Mouse (Mus musculus) midbrain, embryonic 10.5 days (tissue): ENCODE data around the gene Eci2. TPM values are rescaled to one million over a fixed set of nuclear protein-coding genes. Genes with fewer than 3 reads are reported as not detected.
"Not testable (repeated sequence)": the region's sequence is repeated elsewhere in the genome, so short reads cannot be mapped to it uniquely, and the experiment has no call there.

Experiments
- DNase-seq: peaks from one replicate; pipeline ENCODE4 v3.0.0-alpha.2; 2017; ENCODE audit warnings: low spot score
- H3K27ac ChIP-seq: fragments of 300-500 bp; sonication (generic); replicated peaks from 2 replicates; pipeline ENCODE4 v1.5.1; 2016; ENCODE audit warnings: mild to moderate bottlenecking
- H3K27me3 ChIP-seq: fragments of 300-500 bp; sonication (generic); 2 replicates; pipeline ENCODE4 v1.6.1; 2016; ENCODE audit warnings: low read depth, mild to moderate bottlenecking; ENCODE audit not compliant: poor library complexity, severe bottlenecking
- H3K36me3 ChIP-seq: fragments of 300-500 bp; sonication (generic); 2 replicates; pipeline ENCODE4 v1.6.1; 2016; ENCODE audit warnings: mild to moderate bottlenecking, moderate library complexity
- H3K4me1 ChIP-seq: fragments of 300-500 bp; sonication (generic); 2 replicates; pipeline ENCODE4 v1.6.1; 2016
- H3K4me3 ChIP-seq: fragments of 300-500 bp; sonication (generic); 2 replicates; pipeline ENCODE4 v1.5.1; 2016; ENCODE audit warnings: mild to moderate bottlenecking, moderate library complexity
- H3K9me3 ChIP-seq: fragments of 300-500 bp; sonication (generic); replicated peaks from 2 replicates; pipeline ENCODE4 v1.6.1; 2016; ENCODE audit warnings: mild to moderate bottlenecking
- WGBS: fragments of 180-500 bp; shearing (Covaris S2); methylation state at CpG from one replicate; pipeline ENCODE4 v1.1.7; 2016; 5-methylcytosine and 5-hydroxymethylcytosine counted together
- polyA plus RNA-seq: library from polyadenylated mRNA; unstranded; fragments of >200 nt; fragmentation: Nextera tagmentation; extraction: Ambion mirVana; gene quantifications from 2 replicates; pipeline ENCODE4 v1.2.1, GENCODE M21; 2016

The Eci2 gene
- polyA plus RNA-seq, 1 experiment from 2014 or later = 91.8 TPM

DNA sequence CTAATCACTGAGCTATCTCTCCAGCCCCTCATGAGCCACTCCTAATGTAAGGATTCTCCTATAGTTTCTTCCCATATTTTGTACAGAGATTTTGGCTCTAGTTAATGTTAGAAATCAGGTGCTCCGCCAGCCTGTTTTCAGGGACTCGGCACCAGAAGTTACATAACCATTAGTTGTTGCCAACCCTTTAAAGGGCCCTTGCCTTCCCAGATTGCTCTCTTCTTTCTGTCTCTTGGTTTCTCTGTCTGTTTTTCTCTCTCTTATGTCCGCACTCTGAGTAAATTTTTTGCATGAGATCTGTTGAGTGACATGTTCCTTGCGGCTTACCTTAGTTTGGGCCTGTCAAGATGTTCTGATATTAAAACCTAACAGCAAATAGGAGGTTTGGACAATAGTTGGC is 50.8 kb downstream of the Eci2 start:
- H3K9me3 ChIP-seq = no peaks in the 10 kb centered on the region
- H3K4me1 ChIP-seq = no peaks in the 10 kb centered on the region
- WGBS = 92% methylated on average over 4 of the region's 4 CpGs
- no peaks in the 10 kb centered on the region for H3K27me3 ChIP-seq
- H3K36me3 ChIP-seq = peaks cover 47% of the 10 kb centered on the region
- DNase-seq = no peak
- no peak overlapping the region for H3K27ac ChIP-seq
- H3K4me3 ChIP-seq = no peak overlapping the region

DNA sequence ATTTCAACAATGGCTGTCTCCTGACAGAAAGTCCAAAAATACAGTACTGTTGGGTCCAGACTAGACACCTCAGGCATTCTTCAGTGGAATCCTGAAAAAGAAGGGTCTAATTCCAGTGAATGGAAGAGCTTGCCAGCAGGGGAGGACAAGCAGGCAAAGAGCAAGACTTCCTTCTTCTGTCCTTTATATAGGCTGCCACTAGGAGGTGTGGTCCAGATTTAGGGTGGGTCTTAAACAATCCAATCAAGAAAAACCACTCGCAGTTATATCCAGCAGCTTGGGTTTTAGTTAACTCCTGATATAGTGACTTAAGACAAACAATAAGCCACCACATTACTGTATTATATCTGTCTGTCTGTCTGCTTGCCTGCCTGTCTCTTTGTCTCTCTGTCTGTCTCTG is 53.1 kb downstream of the Eci2 start:
- Histone ChIP-seq H3K36me3 (peaks cover 25% of the 10 kb centered on the region), H3K9me3 (no peaks in the 10 kb centered on the region), H3K4me1 (no peaks in the 10 kb centered on the region), H3K27ac (no peak overlapping the region), H3K4me3 (no peak overlapping the region), H3K27me3 (no peaks in the 10 kb centered on the region)
- 77% methylated on average over 1 of the region's 1 CpGs for WGBS
- DNase-seq = no peak

DNA sequence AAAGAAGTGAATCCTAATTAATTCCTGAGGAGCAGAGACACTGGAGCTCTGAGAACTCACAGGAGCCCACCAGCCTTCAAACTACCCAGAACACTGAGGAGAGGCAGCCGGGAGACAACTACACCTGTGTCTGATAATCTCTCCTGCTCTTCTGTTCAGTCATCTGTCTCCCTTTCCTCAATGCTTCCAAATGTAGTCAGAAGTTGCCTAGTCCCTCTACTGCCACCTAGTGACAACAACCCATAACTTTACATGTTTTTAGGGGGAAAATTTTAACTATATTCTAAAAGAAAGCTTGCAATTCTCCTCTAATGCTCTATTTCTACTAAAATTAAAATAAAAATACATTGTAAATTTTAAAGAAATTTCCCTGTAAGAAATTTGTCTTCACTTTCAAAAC is 53.7 kb downstream of the Eci2 start:
- H3K27ac ChIP-seq = no peak overlapping the region
- WGBS = 42% methylated on average over 1 of the region's 1 CpGs
- H3K27me3 ChIP-seq = no peaks in the 10 kb centered on the region
- H3K9me3 ChIP-seq = no peaks in the 10 kb centered on the region
- peaks cover 19% of the 10 kb centered on the region for H3K36me3 ChIP-seq
- no peaks in the 10 kb centered on the region for H3K4me1 ChIP-seq
- no peak for DNase-seq
- no peak overlapping the region for H3K4me3 ChIP-seq

DNA sequence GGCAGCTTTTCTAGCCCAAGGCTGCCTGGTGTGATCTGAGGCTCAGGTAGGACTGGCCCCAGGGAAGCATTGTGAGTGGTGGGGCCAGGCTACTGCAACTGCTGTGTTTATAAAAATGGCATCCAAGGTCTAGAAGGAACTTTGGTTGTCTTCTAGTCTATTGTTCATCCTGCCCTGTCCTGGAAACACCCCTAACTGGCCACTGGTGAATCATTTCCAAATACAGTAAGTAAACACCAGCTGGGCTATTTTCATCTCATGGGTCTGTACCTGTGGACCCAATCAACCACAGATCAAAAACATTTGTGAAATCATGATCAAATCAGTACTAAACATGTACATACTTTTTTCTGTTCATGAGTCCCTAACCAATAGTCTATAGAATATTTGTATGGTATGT is 54.4 kb downstream of the Eci2 start:
- H3K27me3 ChIP-seq, H3K4me3 ChIP-seq, H3K27ac ChIP-seq, DNase-seq, H3K9me3 ChIP-seq, H3K4me1 ChIP-seq: not testable (repeated sequence)
- H3K36me3 ChIP-seq = peaks cover 12% of the 10 kb centered on the region

DNA sequence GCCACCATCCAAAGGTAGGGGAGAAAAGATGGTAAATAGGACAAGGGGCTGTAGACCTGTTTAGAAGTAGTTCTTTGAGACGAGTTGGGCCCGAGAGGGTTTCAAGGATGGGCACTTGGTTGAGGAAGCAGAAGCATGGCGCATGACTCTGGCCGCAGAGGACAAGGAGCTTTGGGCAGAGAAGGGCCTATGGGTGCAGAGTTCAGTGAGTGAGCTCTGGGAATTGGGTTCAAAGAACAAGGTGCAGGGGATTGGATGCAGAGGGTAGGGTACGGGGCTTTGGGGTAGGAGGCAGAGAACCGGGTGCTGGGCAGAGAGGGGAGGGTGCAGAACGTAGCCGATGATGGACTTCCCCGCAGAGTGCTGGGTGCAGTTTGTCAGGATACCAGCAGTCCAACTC is 61.2 kb downstream of the Eci2 start:
- H3K9me3 ChIP-seq, DNase-seq, H3K4me3 ChIP-seq, H3K36me3 ChIP-seq, H3K27ac ChIP-seq: not testable (repeated sequence)
- WGBS = 77% methylated on average over 9 of the region's 9 CpGs
- Histone ChIP-seq H3K27me3 (peaks cover 44% of the 10 kb centered on the region), H3K4me1 (peaks cover 18% of the 10 kb centered on the region)

DNA sequence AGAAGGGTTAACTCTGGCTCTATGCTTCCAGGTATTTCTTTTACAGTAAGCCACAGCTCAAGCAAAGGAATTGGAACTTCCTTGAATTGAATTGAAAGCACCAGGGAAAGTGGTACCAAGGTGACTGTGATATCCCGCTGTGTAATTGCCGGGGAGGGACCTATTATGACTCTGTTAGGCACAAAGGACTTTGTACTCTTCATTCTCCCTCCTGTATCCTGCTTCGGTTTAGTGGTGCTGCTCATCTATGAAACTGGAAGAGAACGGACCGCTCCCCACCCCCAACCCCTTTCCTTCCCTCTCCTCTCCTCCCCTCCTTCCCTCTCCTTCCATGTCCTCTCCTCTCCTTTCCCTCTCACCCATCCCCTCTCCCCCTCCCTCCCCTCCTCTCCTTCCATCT is 62.0 kb downstream of the Eci2 start:
- H3K4me1 ChIP-seq = peaks cover 18% of the 10 kb centered on the region
- H3K9me3 ChIP-seq = no peaks in the 10 kb centered on the region
- no peaks in the 10 kb centered on the region for H3K36me3 ChIP-seq
- peak overlapping the region; percentile 62 for H3K4me3 ChIP-seq
- WGBS = 4% methylated on average over 5 of the region's 5 CpGs
- H3K27me3 ChIP-seq = peaks cover 44% of the 10 kb centered on the region
- no peak overlapping the region for H3K27ac ChIP-seq
- no peak for DNase-seq

DNA sequence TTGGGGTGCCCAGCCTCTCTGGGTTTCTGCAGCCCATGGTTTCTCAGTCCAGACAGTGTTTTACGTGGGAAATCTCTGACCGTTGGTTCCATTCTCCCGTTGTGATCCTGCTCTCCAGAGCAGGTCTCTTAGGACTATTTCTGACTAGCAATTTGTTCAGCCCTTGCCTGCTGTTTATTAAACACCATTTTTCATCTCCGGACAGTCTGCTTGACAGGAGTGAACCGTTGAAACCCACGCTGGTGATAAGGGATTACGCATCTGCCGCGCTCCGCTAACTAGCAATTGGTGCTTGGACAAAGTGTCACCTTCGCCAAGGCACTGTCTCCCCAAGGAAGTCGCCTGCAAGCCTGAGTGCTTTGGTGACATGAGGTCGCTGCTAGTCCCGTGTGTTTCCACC is 62.5 kb downstream of the Eci2 start:
- H3K27ac ChIP-seq = no peak overlapping the region
- H3K4me3 ChIP-seq = peak overlapping the region; percentile 62
- H3K36me3 ChIP-seq = no peaks in the 10 kb centered on the region
- no peaks in the 10 kb centered on the region for H3K9me3 ChIP-seq
- peaks cover 18% of the 10 kb centered on the region for H3K4me1 ChIP-seq
- 6% methylated on average over 14 of the region's 14 CpGs for WGBS
- peaks cover 44% of the 10 kb centered on the region for H3K27me3 ChIP-seq
- DNase-seq = peak; percentile 22

DNA sequence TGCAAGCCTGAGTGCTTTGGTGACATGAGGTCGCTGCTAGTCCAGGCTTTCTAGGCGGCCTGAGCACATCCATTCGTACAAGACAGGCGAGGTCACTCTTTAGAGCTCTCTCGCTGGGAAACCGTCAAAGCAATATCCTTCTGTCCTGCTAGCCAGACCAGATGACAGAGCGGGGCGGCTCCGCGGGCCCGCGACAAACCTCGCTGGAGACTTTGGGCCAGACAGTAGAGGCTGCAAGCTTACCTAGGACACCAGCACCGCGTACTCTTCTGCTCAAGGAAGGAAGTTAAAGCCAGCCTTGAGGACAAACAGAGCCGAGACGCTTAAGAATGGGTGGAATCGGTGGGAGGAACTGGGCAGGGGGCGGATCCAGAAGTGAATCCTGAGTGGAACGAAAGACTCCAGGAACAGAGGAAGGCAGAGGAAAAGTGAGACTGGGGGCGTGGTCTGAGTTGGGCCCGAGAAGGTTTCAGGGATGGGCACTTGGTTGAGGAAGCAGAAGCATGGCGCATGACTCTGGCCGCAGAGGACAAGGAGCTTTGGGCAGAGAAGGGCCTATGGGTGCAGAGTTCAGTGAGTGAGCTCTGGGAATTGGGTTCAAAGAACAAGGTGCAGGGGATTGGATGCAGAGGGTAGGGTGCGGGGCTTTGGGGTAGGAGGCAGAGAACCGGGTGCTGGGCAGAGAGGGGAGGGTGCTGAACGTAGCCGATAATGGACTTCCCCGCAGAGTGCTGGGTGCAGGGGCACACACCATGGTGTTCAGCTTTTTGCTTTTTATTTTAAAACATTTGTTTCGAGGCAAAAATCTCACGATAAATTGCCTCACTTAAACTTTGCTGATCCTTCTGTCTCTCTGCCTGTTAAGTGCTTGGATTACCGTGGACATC is 63.1 kb downstream of the Eci2 start, which contains the start of gene Eci3:
Gene Eci3 (minus strand): TSS at position 300 of the 887 bp plus-strand sequence.
- Histone ChIP-seq H3K36me3 (no peaks in the 10 kb centered on the region), H3K27me3 (peaks cover 44% of the 10 kb centered on the region), H3K4me3 (peak within 1 kb of the TSS; percentile 62), H3K9me3 (no peaks in the 10 kb centered on the region), H3K27ac (no peak within 1 kb of the TSS), H3K4me1 (peaks cover 18% of the 10 kb centered on the region)
- peak; percentile 55 for DNase-seq
- WGBS = 3% methylated on average over 32 of the region's 32 CpGs

DNA sequence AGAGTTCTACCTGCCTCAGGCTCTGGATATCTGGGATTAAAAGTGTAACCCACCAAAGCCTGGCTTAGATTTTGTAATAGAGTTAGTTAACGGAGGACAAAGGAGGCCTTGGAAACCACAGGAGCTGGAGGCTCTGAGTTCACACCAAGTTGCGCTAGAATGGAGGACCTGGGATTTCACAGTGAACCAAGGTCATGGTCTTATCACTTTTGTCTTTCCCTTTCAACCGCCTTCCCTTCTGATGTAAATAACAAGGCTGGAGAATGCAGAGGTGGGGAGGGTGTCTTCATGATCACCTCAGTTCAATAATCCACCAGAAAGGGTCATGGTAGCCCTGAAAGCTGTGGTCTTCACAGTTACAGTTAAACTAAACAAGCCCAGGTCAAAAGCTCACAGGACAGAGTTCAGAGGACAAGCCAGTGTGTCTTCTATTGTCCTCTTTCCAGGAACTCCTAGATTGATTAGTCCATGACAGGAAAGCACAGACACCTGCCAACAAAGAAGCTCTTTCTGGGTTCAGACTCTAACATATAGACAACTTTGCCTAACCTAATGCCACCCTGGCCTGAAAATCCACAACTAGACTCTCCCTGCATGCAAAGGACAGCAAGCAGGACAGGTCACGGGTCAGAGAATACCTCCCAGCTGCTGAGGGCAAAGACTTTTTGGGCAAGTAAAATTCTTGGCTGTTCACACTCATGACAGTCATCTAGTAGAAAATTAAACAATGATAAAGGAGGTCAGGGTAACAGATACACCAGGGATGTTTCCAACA is 65.7 kb downstream of the Eci2 start:
- H3K27me3 ChIP-seq = peaks cover 38% of the 10 kb centered on the region
- H3K4me1 ChIP-seq = peaks cover 18% of the 10 kb centered on the region
- H3K4me3 ChIP-seq = no peak overlapping the region
- H3K27ac ChIP-seq = no peak overlapping the region
- no peaks in the 10 kb centered on the region for H3K9me3 ChIP-seq
- 83% methylated on average over 4 of the region's 4 CpGs for WGBS
- H3K36me3 ChIP-seq = no peaks in the 10 kb centered on the region
- no peak for DNase-seq

DNA sequence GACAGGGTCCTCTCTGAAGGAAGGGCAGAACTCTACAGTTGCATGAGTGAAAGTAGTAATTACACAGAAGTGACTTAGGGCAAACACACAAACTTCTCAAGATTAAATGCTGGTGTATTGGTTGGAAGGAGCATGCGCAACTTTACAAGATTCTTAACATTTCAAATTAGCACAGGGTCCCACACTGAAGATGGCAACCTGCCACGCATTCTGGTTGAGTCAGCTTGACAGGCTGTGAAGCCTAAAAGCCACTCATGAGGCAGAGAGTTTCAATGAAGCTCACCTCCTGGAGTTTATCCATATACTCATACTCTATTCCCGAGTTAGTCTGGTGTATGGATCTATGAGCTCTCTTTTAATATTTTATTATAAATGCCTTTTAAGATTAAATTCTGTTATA is 68.7 kb downstream of the Eci2 start:
- H3K27ac ChIP-seq, H3K4me1 ChIP-seq, H3K4me3 ChIP-seq, DNase-seq, H3K9me3 ChIP-seq, H3K27me3 ChIP-seq, H3K36me3 ChIP-seq: not testable (repeated sequence)
- WGBS = 90% methylated on average over 3 of the region's 3 CpGs

DNA sequence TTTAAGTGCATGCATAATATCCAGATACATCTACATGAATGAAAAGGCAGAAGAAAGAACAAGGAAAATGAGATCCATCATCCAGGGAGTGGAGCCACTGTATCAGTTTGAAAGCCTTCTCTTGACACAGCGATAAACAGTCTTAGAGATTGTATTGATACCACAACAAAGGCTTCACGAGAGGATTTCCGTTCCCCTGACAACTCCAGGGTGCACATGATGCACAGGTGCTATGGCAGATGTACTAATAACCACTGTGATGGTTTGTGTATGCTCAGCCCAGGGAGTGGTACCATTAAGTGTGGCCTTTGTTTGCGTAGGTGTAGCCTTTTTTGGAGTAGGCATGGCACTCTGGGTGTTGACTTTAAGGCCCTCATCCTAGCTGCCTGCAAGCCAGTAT is 70.0 kb downstream of the Eci2 start:
- H3K4me3 ChIP-seq = no peak overlapping the region
- H3K27ac ChIP-seq = no peak overlapping the region
- H3K9me3 ChIP-seq = no peaks in the 10 kb centered on the region
- 86% methylated on average over 4 of the region's 4 CpGs for WGBS
- no peaks in the 10 kb centered on the region for H3K27me3 ChIP-seq
- H3K36me3 ChIP-seq = no peaks in the 10 kb centered on the region
- no peaks in the 10 kb centered on the region for H3K4me1 ChIP-seq
- DNase-seq = no peak

DNA sequence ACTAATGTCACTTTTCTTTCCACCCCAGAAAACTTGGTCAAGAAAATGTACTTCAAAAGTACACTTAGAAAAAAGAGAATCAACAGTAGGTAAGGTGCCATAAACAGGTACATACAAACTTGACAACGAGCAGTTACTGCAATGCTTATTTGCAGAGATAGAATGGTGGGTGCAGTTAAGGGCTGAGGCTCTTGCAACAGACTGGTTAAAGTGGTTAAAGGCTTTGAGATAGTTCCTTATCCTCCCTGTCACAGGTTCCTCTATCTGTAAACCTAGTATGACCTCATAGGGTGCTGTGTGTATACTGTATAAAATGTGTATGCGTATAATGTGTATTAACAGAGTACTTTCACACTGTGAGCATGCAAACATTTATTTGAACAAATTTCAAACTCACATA is 75.5 kb downstream of the Eci2 start:
- not testable (repeated sequence) for H3K4me3 ChIP-seq, DNase-seq, H3K27ac ChIP-seq, H3K9me3 ChIP-seq, H3K4me1 ChIP-seq, H3K27me3 ChIP-seq, H3K36me3 ChIP-seq
- 93% methylated on average over 2 of the region's 2 CpGs for WGBS

DNA sequence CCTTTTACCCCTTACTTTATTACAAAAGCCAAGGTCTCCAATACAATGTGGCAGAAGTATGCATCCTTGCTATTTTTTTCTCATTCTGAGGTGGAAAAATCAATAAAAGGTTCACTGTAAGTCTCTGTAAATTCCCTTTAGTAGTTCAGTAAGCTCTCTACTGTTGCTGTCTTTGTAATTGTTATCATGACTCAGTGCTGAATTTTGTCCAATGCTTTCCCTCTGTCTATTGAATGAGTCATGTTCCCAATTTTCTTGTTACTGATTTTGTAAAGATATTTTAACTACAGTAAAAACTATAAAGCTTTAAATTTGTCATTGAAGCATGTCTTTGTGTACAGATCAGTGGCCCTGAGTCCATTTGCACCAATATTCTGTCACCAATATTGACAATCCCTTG is 84.5 kb downstream of the Eci2 start:
- no peak for DNase-seq
- no peaks in the 10 kb centered on the region for H3K36me3 ChIP-seq
- H3K27ac ChIP-seq = no peak overlapping the region
- no peaks in the 10 kb centered on the region for H3K27me3 ChIP-seq
- no peak overlapping the region for H3K4me3 ChIP-seq
- H3K4me1 ChIP-seq = no peaks in the 10 kb centered on the region
- no peaks in the 10 kb centered on the region for H3K9me3 ChIP-seq
